Mouse (Mus musculus): Measurements from ENCODE around the gene Naaladl2.

Naaladl2 gene

GRCm38 (mm10) chr3:23962961-23963621 lies 1181.0 kb downstream of the Naaladl2 start:
- no peak for DNase-seq

GRCm38 (mm10) chr3:23946182-23946581 lies 1197.9 kb downstream of the Naaladl2 start:
- no peak for DNase-seq

- peak; percentile 1 to 24 for DNase-seq
Observed at GRCm38 (mm10) chr3:23937299-23937698, 1206.8 kb downstream of the Naaladl2 start.

GRCm38 (mm10) chr3:23928097-23928496 lies 1216.0 kb downstream of the Naaladl2 start:
- no peak for DNase-seq

- DNase-seq: no peak
Observed at GRCm38 (mm10) chr3:23907682-23908081, 1236.4 kb downstream of the Naaladl2 start.

GRCm38 (mm10) chr3:23865688-23866087 lies 1278.4 kb downstream of the Naaladl2 start:
- no peak for DNase-seq

- no peak for DNase-seq
Observed at GRCm38 (mm10) chr3:23857275-23857674, 1286.8 kb downstream of the Naaladl2 start.

GRCm38 (mm10) chr3:23817585-23817984 lies 1326.5 kb downstream of the Naaladl2 start:
- no peak for DNase-seq

- no peak for DNase-seq
Observed at GRCm38 (mm10) chr3:23758746-23759145, 1385.3 kb downstream of the Naaladl2 start.

Data from cerebellum, postnatal 14 days (tissue).